Mouse (Mus musculus) hindbrain, embryonic 11.5 days (tissue): ENCODE measurements around the gene Il1rap. TPM values are rescaled to one million over a fixed set of nuclear protein-coding genes. Genes with fewer than 3 reads are reported as not detected.

Experiments used
- ATAC-seq: fragments of 200-750 bp; cut with Nextera tagmentation; 2 replicates; pipeline ENCODE4 v1.8.0; 2017; ENCODE audit warnings: mild to moderate bottlenecking, moderate TSS enrichment, moderate library complexity; ENCODE audit not compliant: low FRiP score
- DNase-seq: peaks from one replicate; pipeline ENCODE4 v3.0.0-alpha.2; 2015; ENCODE audit warnings: low spot score
- H3K27ac ChIP-seq: fragments of 300-500 bp; sonication (generic); 2 replicates; pipeline ENCODE4 v1.5.1; 2014; ENCODE audit warnings: mild to moderate bottlenecking, low read depth, low read length
- H3K27me3 ChIP-seq: fragments of 300-500 bp; sonication (generic); 2 replicates; pipeline ENCODE4 v1.6.1; 2014; ENCODE audit warnings: mild to moderate bottlenecking, low read length, moderate library complexity, mixed read lengths; ENCODE audit not compliant: control insufficient read depth, insufficient read depth
- H3K36me3 ChIP-seq: fragments of 300-500 bp; sonication (generic); 2 replicates; pipeline ENCODE4 v1.6.1; 2014; ENCODE audit warnings: mild to moderate bottlenecking, low read length, moderate library complexity, mixed read lengths; ENCODE audit not compliant: control insufficient read depth, insufficient read depth
- H3K4me1 ChIP-seq: fragments of 300-500 bp; sonication (generic); replicated peaks from 2 replicates; pipeline ENCODE4 v1.6.1; 2014; ENCODE audit warnings: low read length, mixed read lengths; ENCODE audit not compliant: control insufficient read depth, insufficient read depth
- H3K4me2 ChIP-seq: fragments of 300-500 bp; sonication (generic); replicated peaks from 2 replicates; pipeline ENCODE4 v1.6.1; 2014; ENCODE audit warnings: mild to moderate bottlenecking, low read depth, low read length
- H3K4me3 ChIP-seq: fragments of 300-500 bp; sonication (generic); 2 replicates; pipeline ENCODE4 v1.5.1; 2014; ENCODE audit warnings: low read depth, low read length
- H3K9ac ChIP-seq: fragments of 300-500 bp; sonication (generic); 2 replicates; pipeline ENCODE4 v1.6.1; 2014; ENCODE audit warnings: low read depth, low read length
- H3K9me3 ChIP-seq: fragments of 300-500 bp; sonication (generic); 2 replicates; pipeline ENCODE4 v1.6.1; 2016; ENCODE audit warnings: low read length; ENCODE audit not compliant: control insufficient read depth
- WGBS: fragments of 180-500 bp; shearing (Covaris S2); extraction: QIAGEN DNeasy Blood & Tissue Kit; methylation state at CpG from one replicate; pipeline ENCODE4 v1.1.7; 2014; 5-methylcytosine and 5-hydroxymethylcytosine counted together
- polyA plus RNA-seq: library from polyadenylated mRNA; unstranded; fragments of >200 nt; fragmentation: Nextera tagmentation; extraction: Ambion mirVana; gene quantifications from 2 replicates; pipeline ENCODE4 v1.2.1, GENCODE M21; 2014

Gene Il1rap
- polyA plus RNA-seq, 1 experiment from 2014 or later, result 5.4 TPM

GRCm38 (mm10) chr16:26730941-26731340, 149.4 kb downstream of the Il1rap start:
- no peaks in the 10 kb centered on the region for H3K27me3 ChIP-seq
- H3K36me3 ChIP-seq, result no peaks in the 10 kb centered on the region
- no peaks in the 10 kb centered on the region for H3K4me1 ChIP-seq
- H3K9me3 ChIP-seq, result no peaks in the 10 kb centered on the region
- 97% methylated on average over 1 of the region's 1 CpGs for WGBS
- H3K4me2 ChIP-seq, result no peak overlapping the region
- no peak overlapping the region for H3K27ac ChIP-seq
- H3K9ac ChIP-seq, result no peak overlapping the region
- ATAC-seq (no peak), DNase-seq (no peak)
- H3K4me3 ChIP-seq, result no peak overlapping the region

- DNase-seq (no peak), ATAC-seq (0 out of 2 replicates have a peak, but pooled peaks have one; percentile 40)
- Histone ChIP-seq H3K9ac (no peak overlapping the region), H3K36me3 (no peaks in the 10 kb centered on the region), H3K4me3 (no peak overlapping the region), H3K9me3 (no peaks in the 10 kb centered on the region), H3K4me1 (no peaks in the 10 kb centered on the region), H3K27ac (no peak overlapping the region), H3K27me3 (no peaks in the 10 kb centered on the region), H3K4me2 (no peak overlapping the region)
- 53% methylated on average over 3 of the region's 3 CpGs for WGBS
Observed at GRCm38 (mm10) chr16:26732566-26732965, 151.1 kb downstream of the Il1rap start.

GRCm38 (mm10) chr16:26755381-26756155, 174.1 kb downstream of the Il1rap start:
- H3K4me1 ChIP-seq, result no peaks in the 10 kb centered on the region
- WGBS, result 85% methylated on average over 5 of the region's 5 CpGs
- H3K9ac ChIP-seq, result no peak overlapping the region
- DNase-seq, result no peak
- no peak overlapping the region for H3K4me2 ChIP-seq
- no peak for ATAC-seq
- H3K27ac ChIP-seq, result no peak overlapping the region
- no peaks in the 10 kb centered on the region for H3K9me3 ChIP-seq
- no peak overlapping the region for H3K4me3 ChIP-seq
- H3K27me3 ChIP-seq, result no peaks in the 10 kb centered on the region
- H3K36me3 ChIP-seq, result no peaks in the 10 kb centered on the region

GRCm38 (mm10) chr16:26775976-26776375, 194.5 kb downstream of the Il1rap start:
- Histone ChIP-seq H3K4me3 (no peak overlapping the region), H3K9ac (no peak overlapping the region), H3K27me3 (no peaks in the 10 kb centered on the region), H3K27ac (no peak overlapping the region), H3K9me3 (no peaks in the 10 kb centered on the region), H3K4me2 (no peak overlapping the region), H3K4me1 (no peaks in the 10 kb centered on the region), H3K36me3 (no peaks in the 10 kb centered on the region)
- 87% methylated on average over 2 of the region's 2 CpGs for WGBS
- DNase-seq (no peak), ATAC-seq (no peak)

GRCm38 (mm10) chr16:26777132-26777531, 195.6 kb downstream of the Il1rap start:
- H3K9ac ChIP-seq, result no peak overlapping the region
- H3K4me1 ChIP-seq, result no peaks in the 10 kb centered on the region
- no peaks in the 10 kb centered on the region for H3K9me3 ChIP-seq
- no peak overlapping the region for H3K4me2 ChIP-seq
- H3K27ac ChIP-seq, result no peak overlapping the region
- WGBS, result 26% methylated on average over 1 of the region's 1 CpGs
- no peaks in the 10 kb centered on the region for H3K27me3 ChIP-seq
- H3K36me3 ChIP-seq, result no peaks in the 10 kb centered on the region
- DNase-seq (no peak), ATAC-seq (no peak)
- no peak overlapping the region for H3K4me3 ChIP-seq

Other genes starting within 250 kb of the Il1rap start
- 10.6 and 12.3 TPM in 2 replicates for gene Cldn1, start 209.9 kb upstream of the Il1rap start, polyA plus RNA-seq
- not detected in 2 replicates for gene Cldn16, start 118.6 kb upstream of the Il1rap start, polyA plus RNA-seq
- gene Tmem207, start 54.9 kb upstream of the Il1rap start, polyA plus RNA-seq, result 0.14 TPM in 1 of 2 replicates, not detected in the other